Mouse (Mus musculus) hindbrain, embryonic 15.5 days (tissue): ENCODE results near the gene Gba. TPM values are rescaled to one million over a fixed set of nuclear protein-coding genes. Genes with fewer than 3 reads are reported as not detected.

Experiments
- ATAC-seq: fragments of 200-750 bp; cut with Nextera tagmentation; 2 replicates; pipeline ENCODE4 v1.8.0; 2017; ENCODE audit warnings: low read depth, moderate number of reproducible peaks, moderate TSS enrichment; ENCODE audit not compliant: low FRiP score
- H3K27ac ChIP-seq: fragments of 300-500 bp; sonication (generic); replicated peaks from 2 replicates; pipeline ENCODE4 v1.5.1; 2015; ENCODE audit warnings: mild to moderate bottlenecking, inconsistent platforms
- H3K27me3 ChIP-seq: fragments of 300-500 bp; sonication (generic); 2 replicates; pipeline ENCODE4 v1.6.1; 2015; ENCODE audit warnings: control low read depth, inconsistent platforms
- H3K36me3 ChIP-seq: fragments of 300-500 bp; sonication (generic); 2 replicates; pipeline ENCODE4 v1.6.1; 2015; ENCODE audit warnings: control low read depth, inconsistent platforms
- H3K4me1 ChIP-seq: fragments of 300-500 bp; sonication (generic); replicated peaks from 2 replicates; pipeline ENCODE4 v1.6.1; 2015; ENCODE audit warnings: control low read depth, inconsistent platforms
- H3K4me2 ChIP-seq: fragments of 300-500 bp; sonication (generic); 2 replicates; pipeline ENCODE4 v1.6.1; 2015; ENCODE audit warnings: moderate library complexity, mild to moderate bottlenecking, inconsistent platforms
- H3K4me3 ChIP-seq: fragments of 300-500 bp; sonication (generic); 2 replicates; pipeline ENCODE4 v1.5.1; 2015; ENCODE audit warnings: mild to moderate bottlenecking, inconsistent platforms
- H3K9ac ChIP-seq: fragments of 300-500 bp; sonication (generic); 2 replicates; pipeline ENCODE4 v1.6.1; 2015; ENCODE audit warnings: inconsistent platforms
- H3K9me3 ChIP-seq: fragments of 300-500 bp; sonication (generic); 2 replicates; pipeline ENCODE4 v1.6.1; 2016; ENCODE audit warnings: control low read depth, inconsistent platforms
- WGBS: fragments of 180-500 bp; shearing (Covaris S2); methylation state at CpG from one replicate; pipeline ENCODE4 v1.1.7; 2015; 5-methylcytosine and 5-hydroxymethylcytosine counted together
- microRNA counts: library from miRNA; unstranded; fragments of <30 nt; microRNA quantifications from one replicate; lab custom pipeline; 2016
- microRNA-seq: library from miRNA; unstranded; fragments of <30 nt; microRNA quantifications from one replicate; pipeline ENCODE4, GENCODE M21; 2016
- polyA plus RNA-seq: library from polyadenylated mRNA; unstranded; fragments of >200 nt; fragmentation: Nextera tagmentation; extraction: Ambion mirVana; gene quantifications from 2 replicates; pipeline ENCODE4 v1.2.1, GENCODE M21; 2015

The Gba gene
- polyA plus RNA-seq, 1 experiment from 2014 or later: 48.0 TPM

GRCm38 (mm10) chr3:89250435-89251040 is 47.8 kb downstream of the Gba start:
- H3K4me1 ChIP-seq: peaks cover 35% of the 10 kb centered on the region
- H3K27ac ChIP-seq: no peak overlapping the region
- WGBS: 23% methylated on average over 7 of the region's 7 CpGs
- no peaks in the 10 kb centered on the region for H3K9me3 ChIP-seq
- no peak overlapping the region for H3K9ac ChIP-seq
- 0 out of 2 replicates have a peak, but pooled peaks cover 4% of the 10 kb centered on the region for H3K36me3 ChIP-seq
- H3K4me2 ChIP-seq: no peak overlapping the region
- no peak for ATAC-seq
- no peak overlapping the region for H3K4me3 ChIP-seq
- no peaks in the 10 kb centered on the region for H3K27me3 ChIP-seq

GRCm38 (mm10) chr3:89251365-89251895 is 48.7 kb downstream of the Gba start:
- H3K27me3 ChIP-seq: no peaks in the 10 kb centered on the region
- H3K4me2 ChIP-seq: peak overlapping the region; percentile 35
- 0 out of 2 replicates have a peak, but pooled peaks have one; percentile 21 for ATAC-seq
- no peak overlapping the region for H3K9ac ChIP-seq
- 0 out of 2 replicates have a peak, but pooled peaks cover 4% of the 10 kb centered on the region for H3K36me3 ChIP-seq
- 13% methylated on average over 17 of the region's 17 CpGs for WGBS
- H3K27ac ChIP-seq: no peak overlapping the region
- no peak overlapping the region for H3K4me3 ChIP-seq
- H3K9me3 ChIP-seq: no peaks in the 10 kb centered on the region
- H3K4me1 ChIP-seq: peaks cover 30% of the 10 kb centered on the region

GRCm38 (mm10) chr3:89254994-89255393 is 52.3 kb downstream of the Gba start:
- WGBS: 91% methylated on average over 5 of the region's 5 CpGs
- Histone ChIP-seq H3K27ac (no peak overlapping the region), H3K9me3 (no peaks in the 10 kb centered on the region), H3K27me3 (no peaks in the 10 kb centered on the region), H3K9ac (no peak overlapping the region), H3K4me1 (peaks cover 14% of the 10 kb centered on the region), H3K4me3 (no peak overlapping the region), H3K4me2 (no peak overlapping the region), H3K36me3 (no peaks in the 10 kb centered on the region)
- no peak for ATAC-seq

GRCm38 (mm10) chr3:89256177-89256576 is 53.4 kb downstream of the Gba start:
- no peak for ATAC-seq
- 87% methylated on average over 5 of the region's 5 CpGs for WGBS
- Histone ChIP-seq H3K36me3 (no peaks in the 10 kb centered on the region), H3K9me3 (no peaks in the 10 kb centered on the region), H3K27me3 (no peaks in the 10 kb centered on the region), H3K4me1 (peaks cover 6% of the 10 kb centered on the region), H3K27ac (no peak overlapping the region), H3K4me3 (no peak overlapping the region), H3K4me2 (no peak overlapping the region), H3K9ac (no peak overlapping the region)

MicroRNAs encoded within 50 kb of the gene (microRNA counts, 519-probe panel; counts per million panel counts)
- 2,719 counts per million, percentile 51 among the panel's probes with 10 or more counts for microRNA mmu-miR-92b (lab: Ali Mortazavi, UCI)

Small RNA genes within 50 kb of the gene (microRNA-seq; reads per million reads assigned to microRNA genes)
- 3,555 reads per million, percentile 89 among the genes with 10 or more reads in this experiment for gene Mir92b

Other genes with a start within 250 kb of the Gba start
- gene Rusc1, start 109.6 kb upstream of the Gba start, polyA plus RNA-seq: 111 and 120 TPM in 2 replicates
- not detected in 2 replicates for gene Gm43738, start 101.8 kb upstream of the Gba start, polyA plus RNA-seq
- 465 and 483 TPM in 2 replicates for gene Fdps, start 101.0 kb upstream of the Gba start, polyA plus RNA-seq
- 0.09 TPM in 2 replicates for gene Pklr, start 66.8 kb upstream of the Gba start, polyA plus RNA-seq
- 51.9 and 59.2 TPM in 2 replicates for gene Hcn3, start 42.7 kb upstream of the Gba start, polyA plus RNA-seq
- 20.0 and 22.6 TPM in 2 replicates for gene Clk2, start 38.1 kb upstream of the Gba start, polyA plus RNA-seq
- 148 and 158 TPM in 2 replicates for gene Scamp3, start 25.5 kb upstream of the Gba start, polyA plus RNA-seq
- 35.5 and 39.2 TPM in 2 replicates for gene Fam189b, start 19.8 kb upstream of the Gba start, polyA plus RNA-seq
- gene Thbs3, start 12.3 kb downstream of the Gba start, polyA plus RNA-seq: 51.5 and 51.6 TPM in 2 replicates
- 149 and 152 TPM in 2 replicates for gene Mtx1, start 24.2 kb downstream of the Gba start, polyA plus RNA-seq
- 1.2 and 1.6 TPM in 2 replicates for gene Muc1, start 26.1 kb downstream of the Gba start, polyA plus RNA-seq
- 196 and 211 TPM in 2 replicates for gene Krtcap2, start 43.0 kb downstream of the Gba start, polyA plus RNA-seq
- gene Trim46, start 43.4 kb downstream of the Gba start, polyA plus RNA-seq: 71.3 and 81.6 TPM in 2 replicates
- gene Dpm3, start 56.4 kb downstream of the Gba start, polyA plus RNA-seq: 80.0 and 88.4 TPM in 2 replicates
- 36.2 and 38.5 TPM in 2 replicates for gene Slc50a1, start 67.6 kb downstream of the Gba start, polyA plus RNA-seq
- 8.9 and 9.1 TPM in 2 replicates for gene Efna1, start 78.2 kb downstream of the Gba start, polyA plus RNA-seq
- gene Efna3, start 120.0 kb downstream of the Gba start, polyA plus RNA-seq: 62.4 and 72.3 TPM in 2 replicates
- 6.0 and 7.4 TPM in 2 replicates for gene Efna4, start 135.1 kb downstream of the Gba start, polyA plus RNA-seq
- 71.0 and 77.1 TPM in 2 replicates for gene Adam15, start 147.1 kb downstream of the Gba start, polyA plus RNA-seq
- 0.09 and 0.34 TPM in 2 replicates for gene Dcst2, start 159.0 kb downstream of the Gba start, polyA plus RNA-seq
- 0.89 and 1.1 TPM in 2 replicates for gene Dcst1, start 162.3 kb downstream of the Gba start, polyA plus RNA-seq
- gene Zbtb7b, start 191.8 kb downstream of the Gba start, polyA plus RNA-seq: 0.82 and 0.83 TPM in 2 replicates
- 0.89 TPM in 1 of 2 replicates, not detected in the other for gene Lenep, start 199.9 kb downstream of the Gba start, polyA plus RNA-seq
- 33.3 and 34.9 TPM in 2 replicates for gene Flad1, start 208.9 kb downstream of the Gba start, polyA plus RNA-seq
- gene Cks1b, start 215.5 kb downstream of the Gba start, polyA plus RNA-seq: 95.9 and 110 TPM in 2 replicates
- gene Shc1, start 215.5 kb downstream of the Gba start, polyA plus RNA-seq: 20.0 and 21.8 TPM in 2 replicates
- 43.1 and 45.8 TPM in 2 replicates for gene Pygo2, start 227.3 kb downstream of the Gba start, polyA plus RNA-seq
- gene Pbxip1, start 233.8 kb downstream of the Gba start, polyA plus RNA-seq: 18.1 and 20.4 TPM in 2 replicates